Mouse (Mus musculus) kidney, adult 2 months (tissue): ENCODE measurements around the gene Katnb1.

Experiments
- CTCF ChIP-seq: fragments of 200-500 bp; conservative IDR thresholded peaks from 2 replicates; pipeline ENCODE4 v1.5.1; 2011; ENCODE audit warnings: low read depth, mild to moderate bottlenecking, control low read depth, low read length, moderate library complexity, mixed read lengths; ENCODE audit not compliant: insufficient read depth, insufficient read length
- POLR2A ChIP-seq: fragments of 200-500 bp; IDR thresholded peaks from one replicate; pipeline ENCODE4 v1.6.1; 2011; ENCODE audit warnings: low read depth, low read length, control low read depth

DNA sequence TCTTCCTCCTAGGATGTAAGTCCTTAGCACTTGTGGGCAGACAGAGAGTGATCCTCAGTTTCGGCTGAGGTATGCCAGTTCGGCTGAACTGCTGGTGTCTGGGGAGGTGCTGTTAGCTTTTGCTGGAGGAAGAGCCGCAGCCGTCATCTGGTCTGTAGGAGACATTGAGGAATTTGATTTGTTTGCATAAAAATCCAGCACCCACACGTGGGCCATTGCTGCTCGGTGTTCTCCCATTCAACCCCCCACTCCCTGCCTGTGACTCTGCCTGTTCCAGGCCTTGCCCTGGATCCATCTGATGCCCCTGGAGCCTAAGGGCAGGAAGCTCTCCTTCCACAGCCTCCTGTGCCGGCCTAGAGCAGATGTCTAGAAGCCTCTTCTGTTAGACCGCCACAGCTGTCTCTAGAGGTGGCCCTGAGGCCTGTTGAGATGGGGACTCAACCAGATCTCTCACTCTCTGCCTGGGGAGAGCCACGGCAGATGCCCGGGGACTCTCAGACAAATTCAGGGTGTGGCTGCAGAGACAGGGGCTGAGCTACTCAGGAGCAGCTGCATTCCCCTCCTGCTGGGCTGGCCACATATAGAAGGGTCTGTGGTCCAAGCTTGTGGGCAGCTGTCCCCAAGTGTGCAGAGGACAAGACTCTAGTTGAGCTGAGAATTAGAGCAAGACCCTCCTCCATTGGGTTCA, 3.9 kb downstream of the Katnb1 start:
- TF ChIP-seq CTCF, result no peak
- no peak for TF ChIP-seq POLR2A
